Mouse (Mus musculus): ENCODE data around the gene Unc13b. TPM values are rescaled to one million over a fixed set of nuclear protein-coding genes. Genes with fewer than 3 reads are reported as not detected.

The Unc13b gene
- total RNA-seq, 2 experiments from 2014 or later: 39.9 to 42.1 TPM

DNA sequence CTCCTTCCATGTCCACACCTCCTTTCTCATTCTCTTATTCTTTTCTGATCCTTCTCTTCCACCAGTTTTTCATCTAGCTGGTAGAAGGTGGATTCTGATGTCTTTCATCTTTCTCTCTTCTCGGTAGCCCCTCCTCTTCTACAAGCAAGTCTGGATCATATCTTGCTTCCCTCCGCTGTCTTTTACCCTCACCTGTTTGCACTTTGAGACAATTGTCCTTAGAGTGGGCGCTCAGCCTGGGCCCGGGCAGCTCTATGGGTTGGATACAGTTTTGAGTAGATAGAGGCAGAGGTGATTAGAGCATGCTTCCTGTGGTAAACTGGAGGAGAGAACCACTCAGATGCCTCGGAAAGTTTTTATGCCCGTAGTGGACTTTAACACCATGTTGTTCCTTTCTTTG is 174.7 kb downstream of the Unc13b start:
- DNase-seq: no peak

DNA sequence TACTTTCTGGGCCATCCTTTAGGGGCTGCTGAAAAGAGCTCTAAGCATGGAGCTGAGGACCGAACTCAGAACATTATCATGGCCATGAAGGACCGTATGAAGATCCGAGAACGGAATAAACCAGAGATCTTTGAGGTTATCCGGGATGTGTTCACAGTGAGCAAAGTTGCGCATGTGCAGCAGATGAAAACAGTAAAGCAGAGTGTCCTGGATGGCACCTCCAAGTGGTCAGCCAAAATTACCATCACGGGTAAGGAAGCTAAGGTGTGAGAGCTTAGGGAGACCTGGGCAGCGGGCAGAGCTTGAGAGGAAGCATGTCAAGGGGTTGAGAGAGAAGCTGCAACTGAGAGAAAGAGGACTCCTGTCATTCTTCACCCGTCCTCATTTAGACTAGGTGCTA is 178.1 kb downstream of the Unc13b start:
- no peak for DNase-seq

DNA sequence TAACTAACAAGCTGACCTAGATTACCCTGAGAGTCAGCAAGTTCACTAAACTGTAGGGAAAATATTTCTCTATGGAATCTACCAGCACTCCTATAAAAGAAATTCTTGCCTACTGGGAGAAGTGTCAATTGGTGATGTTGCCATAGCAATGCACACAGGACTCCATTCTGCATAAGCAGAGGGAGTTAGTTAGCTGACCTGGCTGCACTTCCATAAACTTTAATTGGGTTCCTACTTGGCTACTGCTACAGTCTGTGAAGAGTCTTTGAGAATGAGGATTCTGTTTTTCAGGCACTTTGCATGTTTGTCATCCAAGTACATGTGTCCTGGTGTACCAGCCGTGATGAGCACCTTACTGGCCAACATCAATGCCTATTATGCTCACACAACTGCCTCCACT is 182.0 kb downstream of the Unc13b start:
- DNase-seq: no peak

DNA sequence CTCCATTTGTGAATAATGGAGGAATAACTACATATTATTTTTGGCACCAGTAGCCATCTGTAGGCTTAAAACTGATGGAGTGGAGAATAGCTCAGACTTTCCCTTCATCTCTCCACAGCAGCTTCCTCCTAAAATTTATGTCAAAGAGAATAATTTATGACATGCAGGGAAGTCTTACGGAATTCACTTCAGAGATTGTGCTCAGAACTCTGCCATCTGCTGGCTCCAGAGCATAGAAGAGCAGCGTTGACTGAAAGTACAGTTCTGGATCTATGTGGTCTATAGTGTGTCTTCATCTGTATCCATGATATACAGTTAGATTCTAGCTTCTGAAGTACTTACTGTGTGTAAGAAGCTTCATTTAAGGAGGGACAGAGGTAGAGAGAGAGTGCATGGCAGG is 185.3 kb downstream of the Unc13b start:
- DNase-seq: peak; percentile 12

DNA sequence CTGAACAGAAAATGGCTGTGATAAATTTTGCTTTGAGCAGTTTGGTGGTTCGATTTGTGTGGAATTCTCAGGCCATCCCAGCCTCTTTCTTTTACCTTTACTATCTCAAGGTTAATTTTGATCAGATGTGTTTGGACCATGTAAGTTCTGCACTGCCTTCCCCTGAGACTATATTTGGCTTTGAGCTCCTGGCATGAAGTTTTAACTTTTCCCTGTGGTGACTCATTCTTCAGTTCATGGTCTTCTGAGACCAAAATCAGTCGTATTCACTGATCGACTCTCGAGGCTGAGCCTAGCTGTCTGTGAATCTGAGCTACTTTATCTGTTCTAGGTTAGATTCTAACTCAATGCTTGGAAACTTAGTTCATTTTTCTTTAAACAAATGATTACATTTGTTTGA is 187.0 kb downstream of the Unc13b start:
- no peak for DNase-seq

DNA sequence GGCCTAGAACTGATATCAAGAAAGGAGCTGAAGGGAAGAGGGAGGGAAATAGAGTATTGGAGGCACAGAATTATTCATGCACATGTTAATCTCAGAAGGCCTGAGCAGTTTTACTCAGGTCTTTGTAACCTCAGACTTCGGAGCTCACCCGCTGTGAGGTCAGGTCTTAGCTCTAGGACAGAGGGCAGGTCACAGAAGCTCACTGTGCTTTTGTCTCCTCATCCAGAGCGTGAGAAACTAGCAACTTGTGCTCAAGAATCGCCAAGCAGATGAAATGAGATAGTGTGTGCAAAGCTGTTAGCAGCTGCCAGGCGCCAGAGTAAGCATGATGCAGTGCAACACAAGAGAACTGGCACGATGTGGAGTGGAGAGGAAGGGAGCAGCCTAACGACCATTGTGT is 189.3 kb downstream of the Unc13b start:
- no peak for DNase-seq

DNA sequence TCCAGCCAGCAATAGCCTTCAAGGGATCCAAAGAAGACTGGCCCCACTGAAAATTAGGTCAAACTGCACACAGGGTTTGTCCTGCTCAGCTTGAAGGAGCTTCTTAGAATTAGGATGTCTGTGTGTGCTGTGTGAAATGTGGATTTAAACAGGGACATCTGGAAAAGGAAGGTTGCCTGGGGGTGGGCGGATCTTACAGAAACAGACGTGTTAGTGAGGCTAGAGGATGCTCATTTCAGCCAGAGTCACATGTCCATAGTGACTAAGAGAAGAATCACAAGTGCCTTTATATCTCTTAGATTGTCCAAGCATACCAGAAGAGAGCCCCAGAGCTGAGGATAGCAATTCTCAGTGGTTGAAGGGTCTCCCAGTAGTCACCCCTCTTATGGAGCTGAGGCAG is 190.2 kb downstream of the Unc13b start:
- DNase-seq: no peak

DNA sequence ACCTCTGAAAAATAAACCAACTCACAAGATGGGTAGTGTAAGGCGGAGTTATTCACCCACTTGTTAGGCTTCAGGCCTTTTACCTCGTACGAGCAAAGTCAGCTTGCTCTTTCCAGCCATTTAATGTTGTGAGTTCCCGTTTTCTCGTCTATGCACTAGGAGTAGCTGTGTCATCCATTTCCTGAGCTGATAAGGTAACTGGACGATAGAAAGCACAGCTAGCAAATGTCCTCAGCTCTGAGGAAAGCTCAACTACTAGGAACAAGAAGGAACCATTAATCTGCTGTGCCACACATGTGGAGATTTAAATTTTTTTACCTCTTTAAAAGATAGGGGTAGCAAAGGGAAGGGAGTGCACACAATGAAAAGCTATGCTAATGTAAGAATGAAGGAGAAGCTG is 192.5 kb downstream of the Unc13b start:
- no peak for DNase-seq

DNA sequence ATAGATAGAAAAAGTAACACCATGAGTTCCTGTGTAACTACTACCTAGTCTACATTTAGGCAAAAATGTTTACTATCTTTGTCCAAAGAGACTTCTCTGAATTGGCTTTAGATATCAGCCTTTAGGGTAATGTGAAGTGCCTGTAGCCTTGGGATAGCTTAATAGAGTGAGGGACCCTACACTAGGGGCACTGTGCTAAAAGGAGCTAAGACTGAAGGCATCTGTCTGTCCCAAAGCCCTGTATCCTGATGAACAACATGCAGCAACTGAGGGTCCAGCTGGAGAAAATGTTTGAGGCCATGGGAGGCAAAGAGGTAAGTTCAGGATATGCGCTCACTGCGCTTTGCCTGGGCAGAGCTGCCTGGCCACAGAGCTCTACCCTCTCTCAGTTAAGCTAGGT is 198.3 kb downstream of the Unc13b start:
- DNase-seq: no peak

DNA sequence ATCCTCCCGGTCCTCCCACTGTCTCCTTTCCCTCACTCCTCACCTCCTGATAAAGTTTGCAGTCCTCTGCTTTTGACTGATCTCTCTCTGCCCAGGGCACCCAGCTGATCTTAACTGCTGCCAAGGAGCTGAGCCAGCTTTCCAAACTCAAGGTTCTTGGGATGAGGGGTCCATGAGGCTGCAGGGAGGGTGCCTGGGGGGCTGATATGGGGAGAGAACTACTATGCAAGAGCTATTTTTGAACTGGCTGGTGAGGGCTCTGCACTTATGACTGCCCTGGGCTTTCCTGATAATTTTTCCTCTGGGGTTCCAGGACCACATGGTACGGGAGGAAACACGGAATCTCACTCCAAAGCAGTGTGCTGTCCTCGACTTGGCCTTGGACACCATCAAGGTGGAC is 199.8 kb downstream of the Unc13b start:
- peak; percentile 29 for DNase-seq

DNA sequence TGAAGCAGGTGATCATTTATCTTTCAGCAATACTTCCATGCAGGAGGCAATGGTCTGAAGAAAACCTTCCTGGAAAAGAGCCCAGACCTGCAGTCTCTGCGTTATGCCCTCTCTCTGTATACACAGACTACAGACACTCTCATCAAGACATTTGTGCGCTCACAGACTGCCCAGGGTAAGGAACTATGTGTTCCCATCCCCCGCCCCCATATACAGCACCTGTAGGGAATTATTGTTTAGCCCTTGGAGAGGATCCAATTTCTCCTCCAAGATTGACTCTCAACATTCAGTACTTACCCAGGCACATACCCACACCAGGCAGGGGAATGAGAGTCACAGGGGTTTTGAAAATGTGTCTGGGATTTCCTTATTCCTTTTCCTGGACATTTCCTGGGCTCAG is 200.7 kb downstream of the Unc13b start:
- no peak for DNase-seq

DNA sequence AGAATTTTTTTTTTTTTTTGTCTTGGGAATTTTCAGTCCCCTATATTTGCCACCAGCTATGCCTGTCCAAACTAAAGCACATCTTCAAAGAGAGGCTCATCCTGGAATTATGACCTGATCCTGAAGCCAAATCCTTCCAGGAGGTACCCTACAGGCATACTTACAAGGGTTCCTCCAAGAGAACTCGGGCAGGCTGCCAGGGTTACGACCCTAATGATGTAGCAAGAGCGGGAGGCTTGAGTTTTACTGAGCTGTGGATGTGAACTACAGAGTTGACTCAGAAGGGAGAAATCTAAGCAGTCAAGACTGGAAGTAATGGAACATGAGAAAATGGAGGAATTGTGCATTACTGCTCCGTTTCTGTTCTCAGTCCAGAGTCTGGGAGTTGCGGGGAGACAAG is 201.3 kb downstream of the Unc13b start:
- DNase-seq: peak; percentile 35

DNA sequence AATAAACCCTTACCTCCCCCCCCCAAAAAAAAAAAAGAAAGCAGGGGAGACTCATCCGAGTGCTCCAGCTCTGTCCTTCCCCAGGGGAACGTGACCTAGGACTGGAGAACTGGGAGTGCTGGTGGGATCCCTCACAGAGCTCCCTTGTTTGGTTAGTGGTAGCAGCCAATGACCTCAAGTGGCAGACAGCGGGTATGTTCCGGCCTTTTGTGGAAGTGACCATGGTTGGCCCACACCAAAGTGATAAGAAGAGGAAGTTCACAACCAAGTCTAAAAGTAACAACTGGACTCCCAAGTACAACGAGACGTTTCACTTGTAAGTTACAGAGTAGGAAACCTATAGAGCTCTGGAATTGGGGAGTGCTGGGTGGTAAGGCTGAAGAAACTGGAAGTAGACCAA is 204.1 kb downstream of the Unc13b start:
- no peak for DNase-seq

DNA sequence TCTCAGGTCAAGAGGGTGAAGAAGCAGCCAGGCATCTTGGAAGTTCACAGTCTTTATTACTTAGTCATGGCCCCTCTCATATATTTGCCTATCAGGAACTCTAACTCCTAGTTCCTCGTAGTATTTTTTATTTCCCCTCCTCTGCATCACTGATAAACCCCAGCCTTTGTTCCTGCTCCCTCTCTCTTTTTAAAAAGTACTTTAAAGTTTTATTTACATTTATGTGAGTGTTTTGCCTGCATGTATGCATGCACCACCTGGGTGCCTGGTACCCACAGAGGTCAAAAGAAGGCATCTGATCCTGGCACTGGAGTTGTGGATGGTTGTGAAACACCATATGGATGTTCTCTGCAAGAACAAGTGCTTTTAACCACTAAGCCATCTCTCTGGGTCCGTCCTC is 207.4 kb downstream of the Unc13b start:
- DNase-seq: no peak

DNA sequence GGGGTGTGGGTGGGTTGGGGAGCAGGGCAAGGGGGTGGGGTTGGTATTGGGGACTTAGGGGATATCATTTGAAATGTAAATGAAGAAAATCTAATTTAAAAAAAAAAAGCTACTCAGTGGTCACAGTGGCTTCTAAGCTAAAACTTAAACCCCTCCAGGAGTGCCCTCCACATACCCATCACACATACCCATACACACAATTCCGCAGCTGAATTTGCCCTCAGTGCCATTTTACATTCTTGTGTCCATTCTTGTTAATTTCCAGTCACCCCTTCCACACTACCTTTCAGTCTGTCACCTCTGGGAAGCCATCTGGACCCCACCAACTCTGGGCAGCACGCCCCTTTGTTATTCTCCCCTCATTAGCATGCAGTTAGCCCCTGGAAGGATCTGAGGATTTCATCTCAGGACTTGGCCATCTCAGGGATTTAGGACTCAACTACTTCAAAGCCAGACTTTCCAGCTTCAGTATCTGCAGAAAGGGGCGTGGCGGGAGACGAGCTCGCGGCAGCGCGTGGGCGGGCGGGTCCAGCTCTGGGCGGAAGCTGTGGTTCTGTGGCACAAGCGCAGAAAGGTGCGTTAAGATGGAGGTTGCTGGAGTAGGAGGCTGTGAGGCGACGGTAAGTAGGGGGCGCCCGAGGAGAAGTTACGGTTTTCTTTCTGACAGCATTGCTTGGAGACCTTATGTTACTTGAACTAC is 208.0 kb downstream of the Unc13b start, which contains the start of gene Atp8b5:
Gene Atp8b5 (plus strand): TSS at position 537 of the 700 bp plus-strand sequence.
- DNase-seq: peak; percentile 87

DNA sequence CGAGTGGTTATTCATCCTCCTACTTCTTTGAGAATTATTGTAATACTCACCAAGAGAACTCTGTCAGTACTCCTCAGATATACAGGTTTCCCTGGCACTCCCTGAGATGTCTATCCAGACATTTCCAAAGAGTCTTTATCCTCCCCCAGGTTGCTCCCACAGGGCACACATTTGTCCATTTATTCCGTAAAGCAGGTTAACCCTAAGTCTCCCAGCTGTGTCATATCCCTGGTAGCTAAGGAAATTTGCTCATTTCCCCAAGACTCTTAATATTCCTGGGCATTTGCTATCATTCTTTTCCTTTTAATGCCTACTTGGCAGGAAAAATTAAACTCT is 208.5 kb downstream of the Unc13b start:
- DNase-seq: no peak

DNA sequence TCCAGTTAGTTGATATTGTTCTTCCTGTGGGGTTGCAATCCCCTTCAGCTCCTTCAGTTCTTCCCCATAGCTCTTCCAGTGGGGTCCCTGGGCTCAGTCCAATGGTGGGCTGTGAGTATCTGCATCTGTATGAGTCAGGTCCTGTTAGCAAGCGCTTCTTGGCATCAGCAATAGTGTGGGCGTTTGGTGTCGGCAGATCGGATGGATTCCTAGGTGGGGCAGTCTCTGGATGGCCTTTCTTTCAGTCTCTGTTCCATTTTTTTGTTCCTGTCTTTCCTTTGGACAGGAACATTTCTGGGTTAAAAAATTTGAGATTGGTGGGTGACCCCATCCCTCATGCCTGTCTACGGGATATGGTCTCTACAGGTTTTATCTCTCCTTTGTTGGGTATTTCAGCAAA is 226.7 kb downstream of the Unc13b start:
- DNase-seq: no peak

DNA sequence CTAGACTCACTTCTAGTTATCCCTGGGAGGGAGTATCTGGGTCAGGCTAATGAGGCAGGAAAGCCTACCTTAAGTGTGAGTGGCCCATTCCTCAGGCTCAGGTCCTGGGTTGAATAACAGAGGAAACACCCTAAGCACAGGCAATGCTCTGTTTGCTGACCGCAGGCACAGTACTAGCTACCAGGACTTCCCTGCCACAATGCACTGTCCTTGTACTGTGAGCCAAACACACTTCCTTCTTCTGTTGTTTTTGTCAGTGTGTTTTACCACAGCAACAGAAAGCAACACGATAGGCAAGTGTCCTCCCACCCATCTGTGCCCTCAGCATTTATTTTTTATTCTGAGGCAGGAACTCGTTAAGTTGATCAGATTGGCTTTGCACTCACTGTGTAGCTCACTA is 228.6 kb downstream of the Unc13b start:
- DNase-seq: no peak

DNA sequence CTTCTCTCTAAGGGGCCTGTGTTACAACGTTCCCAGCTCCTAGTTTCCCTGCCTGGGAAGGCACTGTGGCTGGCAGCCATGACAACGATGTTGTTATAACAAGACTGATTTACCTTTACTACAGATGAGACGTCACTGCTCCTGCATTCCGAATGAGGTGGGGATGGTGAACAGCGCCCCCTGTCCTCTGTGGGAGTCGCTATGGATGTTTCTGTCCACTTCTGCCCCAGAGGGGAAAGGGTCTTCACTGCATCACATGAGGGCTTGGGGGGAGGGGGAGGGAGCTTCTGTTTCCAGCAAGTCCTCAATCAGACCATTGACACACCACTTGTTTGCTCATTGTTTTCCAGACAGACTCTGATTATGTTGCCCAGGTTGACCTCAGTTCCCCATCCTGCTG is 235.2 kb downstream of the Unc13b start:
- DNase-seq: peak; percentile 6

DNA sequence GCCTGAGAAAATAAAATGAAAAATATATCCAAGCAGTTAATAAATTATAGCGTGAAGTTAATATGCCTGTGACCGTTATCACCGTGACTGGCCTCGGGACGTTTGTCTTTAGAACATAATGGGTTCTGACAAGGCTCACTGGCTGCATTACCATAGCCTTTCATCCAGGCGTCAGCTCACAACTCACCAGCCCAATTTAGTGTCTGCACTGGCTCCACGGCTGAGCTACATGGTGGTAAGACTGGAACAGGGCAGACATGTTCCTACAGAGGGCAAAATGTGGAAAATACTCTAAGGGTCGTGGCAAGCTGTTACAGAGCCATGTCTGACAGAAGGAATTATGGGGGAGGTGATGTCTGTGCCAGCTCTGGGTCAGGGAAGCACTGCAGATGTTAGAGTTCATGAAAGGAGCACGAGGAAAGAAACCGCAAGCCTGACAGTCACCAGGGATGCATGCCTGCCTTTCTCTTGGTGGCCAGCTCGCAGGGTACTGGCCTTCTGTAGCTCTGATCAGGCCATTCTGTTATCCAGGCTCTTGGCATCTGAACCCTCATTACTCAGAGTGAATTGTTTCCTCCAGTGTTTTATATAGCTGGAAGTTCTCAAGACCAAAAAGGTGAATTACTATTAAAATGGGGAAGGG is 251.1 kb downstream of the Unc13b start:
- no peak for DNase-seq
